Mouse (Mus musculus) thymus, postnatal 0 days (tissue): Measurements from ENCODE around the gene Cytip. TPM values are rescaled to one million over a fixed set of nuclear protein-coding genes. Genes with fewer than 3 reads are reported as not detected.
A peak's percentile ranks its signal among the peaks of the same experiment; 100 is the strongest.

Source experiments
- DNase-seq: peaks from one replicate; pipeline ENCODE4 v3.0.0-alpha.2; 2015; ENCODE audit warnings: low spot score
- polyA plus RNA-seq: library from polyadenylated mRNA; unstranded; fragments of >200 nt; fragmentation: Nextera tagmentation; extraction: Ambion mirVana; gene quantifications from 2 replicates; pipeline ENCODE4 v1.2.1, GENCODE M21; 2015

Gene Cytip
- polyA plus RNA-seq = 117 and 125 TPM in 2 replicates

DNA sequence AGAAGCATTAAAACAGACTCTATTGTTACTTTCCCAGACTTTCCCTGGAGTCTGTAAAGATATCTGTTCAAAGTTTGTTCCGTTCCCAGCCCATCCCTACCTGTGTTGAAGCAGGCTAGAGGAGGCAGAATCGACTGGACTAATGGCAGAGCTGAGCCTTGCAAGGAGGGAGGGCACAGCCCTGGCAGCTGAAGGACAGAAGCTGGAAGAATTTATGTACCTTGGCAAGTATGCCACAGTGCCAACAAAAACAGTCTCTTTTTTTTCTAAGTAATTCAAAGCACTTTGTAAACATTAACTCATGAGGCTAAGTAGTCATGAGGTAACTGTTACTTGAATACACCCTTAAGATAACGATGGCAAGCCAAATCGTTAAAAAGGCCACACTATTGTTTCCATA is at the start of gene Cytip:
Cytip (minus strand) TSS at position 187 of the 400 bp plus-strand sequence.
- no peak for DNase-seq

DNA sequence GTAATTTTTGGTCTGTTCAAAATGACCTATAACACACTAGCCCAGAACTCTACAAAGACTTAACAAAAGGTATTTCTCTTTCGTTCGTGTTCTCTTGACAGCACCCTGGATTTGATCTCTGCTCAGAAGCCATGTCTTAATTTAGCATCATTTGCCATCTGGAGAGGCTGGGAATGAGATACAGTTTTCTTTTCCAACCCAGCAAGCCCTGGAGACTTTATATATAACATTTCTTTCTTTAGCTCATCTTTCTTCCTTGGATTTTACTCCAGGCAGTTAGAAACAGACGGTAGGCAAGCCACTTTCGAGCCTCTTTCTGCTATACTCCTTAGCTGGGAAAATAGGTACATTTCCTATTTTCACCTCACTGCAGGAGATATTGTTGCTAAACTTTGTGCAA is 45.3 kb upstream of the Cytip start:
- DNase-seq = no peak

DNA sequence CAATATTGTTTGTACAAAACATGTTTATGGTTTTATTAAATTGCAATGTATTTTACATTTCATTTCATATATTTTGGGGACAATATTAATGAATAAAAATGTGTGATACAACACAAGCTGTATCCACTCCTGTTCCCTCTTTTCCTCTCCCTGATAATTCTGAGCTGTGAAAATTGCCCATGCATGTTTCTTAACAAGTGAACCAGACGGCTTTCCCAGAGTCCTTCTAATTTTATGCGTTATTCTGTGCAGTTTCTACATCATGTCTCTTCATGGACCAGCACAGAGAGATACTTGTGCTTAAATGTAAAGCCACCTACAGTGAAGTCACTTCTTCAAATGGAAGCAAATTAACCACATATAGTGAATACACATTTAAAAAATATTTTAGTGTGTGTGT is 42.2 kb upstream of the Cytip start:
- DNase-seq = no peak

DNA sequence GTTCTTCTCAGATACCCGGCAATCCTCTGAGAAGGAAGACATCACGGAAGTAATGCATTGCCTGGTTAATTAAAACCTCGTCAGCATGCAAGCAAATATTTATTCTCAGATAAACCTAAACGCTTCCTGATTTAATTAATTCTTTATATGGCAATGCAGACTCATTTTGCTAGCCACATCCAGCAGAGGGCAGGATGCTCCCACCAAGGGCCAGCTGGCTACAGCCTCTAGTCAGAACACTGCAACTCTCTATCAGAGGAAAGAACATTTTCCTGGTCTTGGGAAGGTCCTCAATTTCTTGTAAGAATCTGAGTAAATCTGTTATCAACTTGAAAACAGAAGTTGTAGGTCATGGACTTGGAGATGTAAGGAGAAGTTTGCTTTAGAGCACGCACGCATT is 4.1 kb upstream of the Cytip start:
- DNase-seq = peak; percentile 18

DNA sequence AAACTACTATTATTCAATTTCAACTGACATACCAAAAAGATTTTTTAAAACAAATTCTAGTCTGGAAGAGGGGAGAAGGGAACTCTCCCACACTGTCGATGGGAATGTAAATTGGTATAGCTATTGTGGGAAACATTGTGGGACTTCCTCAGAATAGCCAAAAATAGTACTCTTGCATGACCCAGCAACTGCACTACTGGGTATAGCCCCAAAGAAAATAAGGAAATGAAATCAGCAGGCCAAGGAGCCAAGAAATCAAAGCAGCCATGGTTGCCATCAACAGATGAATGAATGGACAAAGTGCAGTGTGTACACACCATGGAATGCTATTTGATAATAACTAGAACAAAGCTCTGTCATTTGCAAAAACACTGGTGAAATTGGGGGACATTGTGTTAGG is 1.5 kb upstream of the Cytip start:
- DNase-seq = no peak

DNA sequence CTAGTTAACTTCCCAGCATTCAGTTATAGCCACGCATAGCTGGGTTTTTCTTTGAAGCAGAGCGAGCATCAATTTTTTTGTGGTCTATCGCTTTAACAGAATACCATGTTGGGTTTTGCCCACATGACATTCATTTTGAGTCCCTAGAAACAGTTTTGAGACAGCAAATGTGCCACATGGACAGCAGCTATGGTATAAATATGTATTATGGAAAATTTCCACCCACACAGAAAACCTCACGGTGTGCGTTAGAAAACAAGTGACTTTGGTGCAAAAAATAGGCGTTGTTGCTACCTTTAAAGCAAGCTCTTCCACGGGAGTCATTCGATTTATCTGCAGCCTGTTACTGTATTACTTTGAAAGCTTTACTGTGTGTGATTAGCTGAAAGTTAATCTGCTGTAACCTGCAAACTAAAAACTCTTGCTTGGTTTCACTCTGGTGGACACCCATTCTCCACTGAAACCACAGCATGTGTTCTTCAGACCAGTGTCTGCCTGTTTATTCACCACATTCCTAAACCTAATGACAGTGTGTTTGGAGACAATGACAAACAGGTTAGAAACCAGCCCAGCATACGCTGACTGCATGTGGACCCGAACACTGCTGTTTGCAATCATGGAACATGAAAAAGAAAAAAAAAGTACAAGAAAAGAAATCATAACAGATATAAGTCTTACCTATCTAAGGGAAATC is 763 bp downstream of the Cytip start:
- DNase-seq = no peak

DNA sequence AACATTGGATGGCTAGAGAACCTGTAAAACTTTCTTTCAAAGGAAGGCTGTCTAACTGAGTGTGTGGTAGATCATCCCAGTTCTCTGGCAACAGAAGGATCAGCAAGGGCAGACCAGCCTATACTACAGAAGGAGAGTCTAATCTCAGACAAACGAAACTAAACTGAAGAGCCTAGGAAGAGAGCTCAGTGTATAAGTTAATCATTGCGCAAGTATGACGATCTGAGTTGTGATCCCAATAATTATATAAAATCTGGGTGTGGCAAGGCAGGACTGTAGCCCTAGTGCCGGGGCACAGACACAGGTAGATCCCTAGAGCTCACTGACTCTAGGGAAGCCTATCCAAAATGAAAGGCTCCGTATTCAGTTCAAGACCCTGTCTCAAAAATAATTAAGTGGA is 3.2 kb downstream of the Cytip start:
- no peak for DNase-seq

DNA sequence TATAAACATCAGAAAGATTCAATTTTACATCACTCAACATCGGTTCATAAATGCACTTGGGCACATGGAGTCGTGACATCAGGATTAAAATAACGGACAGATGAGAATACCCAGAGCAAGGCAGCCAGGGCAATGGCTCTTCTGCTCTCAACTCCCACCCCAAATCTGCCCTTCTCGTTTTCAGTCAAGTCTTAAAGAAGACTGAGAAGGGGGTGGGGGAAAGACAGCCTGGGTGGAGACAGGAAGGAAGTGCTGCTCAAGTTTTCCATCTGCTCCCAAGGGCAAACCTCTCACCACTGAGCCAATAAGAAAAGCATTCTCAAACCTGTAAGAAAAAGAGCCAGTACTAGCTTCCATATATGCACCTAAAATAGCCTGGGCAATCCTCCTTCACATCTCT is 5.8 kb downstream of the Cytip start:
- no peak for DNase-seq

DNA sequence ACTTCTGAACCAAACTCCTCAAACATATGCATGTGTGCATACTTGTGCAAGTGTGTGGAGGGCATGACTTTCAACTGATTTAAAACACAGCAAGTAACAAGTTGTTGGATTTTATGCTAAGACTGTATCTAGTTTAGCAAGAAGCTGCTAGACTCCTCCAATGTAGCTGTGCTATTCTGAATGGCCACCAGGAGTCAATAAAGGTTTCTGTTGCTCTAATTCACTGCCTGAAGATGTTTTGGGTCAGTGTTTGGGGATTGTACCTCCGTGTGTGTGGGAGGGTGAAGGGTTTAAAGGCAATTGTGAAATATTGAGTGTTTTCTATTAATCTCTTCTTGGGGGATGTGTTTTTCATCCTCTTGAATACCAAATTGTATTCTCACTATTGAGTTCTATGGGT is 6.4 kb downstream of the Cytip start:
- DNase-seq = no peak

DNA sequence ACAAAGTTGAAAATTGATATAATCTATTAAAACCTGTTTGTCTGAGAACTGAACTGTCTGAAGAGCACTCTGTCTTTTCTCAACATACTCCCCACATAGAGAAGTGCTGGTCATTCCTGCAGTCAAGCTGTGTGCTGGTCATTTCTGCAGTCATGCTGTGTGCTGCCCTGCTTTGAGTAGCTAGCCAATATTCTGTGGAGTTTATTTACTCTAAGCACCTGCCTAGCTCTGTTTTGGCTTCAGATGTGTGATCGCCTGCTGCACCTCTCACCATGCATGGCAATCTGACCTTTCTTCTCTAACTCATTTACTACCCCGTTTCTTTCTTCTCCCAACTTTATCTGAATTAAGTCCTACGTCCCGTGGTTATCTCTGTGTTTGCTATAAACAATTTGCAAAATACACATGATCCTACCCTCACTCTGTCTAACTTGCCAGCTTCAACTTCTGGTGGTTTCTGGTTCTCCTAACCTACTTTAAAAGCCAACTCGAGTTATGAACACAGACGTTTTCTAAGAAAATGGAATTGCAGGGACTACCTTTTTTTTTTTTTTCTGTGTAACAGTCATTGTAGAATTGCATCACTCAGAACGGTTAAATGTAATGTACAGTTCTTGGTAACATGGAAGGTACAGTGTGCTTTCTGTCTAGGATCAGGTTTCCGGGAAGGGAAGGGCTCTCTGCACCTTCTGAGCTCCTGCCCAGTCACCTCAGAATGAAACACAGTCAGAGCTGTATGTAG is 7.9 kb downstream of the Cytip start:
- no peak for DNase-seq

DNA sequence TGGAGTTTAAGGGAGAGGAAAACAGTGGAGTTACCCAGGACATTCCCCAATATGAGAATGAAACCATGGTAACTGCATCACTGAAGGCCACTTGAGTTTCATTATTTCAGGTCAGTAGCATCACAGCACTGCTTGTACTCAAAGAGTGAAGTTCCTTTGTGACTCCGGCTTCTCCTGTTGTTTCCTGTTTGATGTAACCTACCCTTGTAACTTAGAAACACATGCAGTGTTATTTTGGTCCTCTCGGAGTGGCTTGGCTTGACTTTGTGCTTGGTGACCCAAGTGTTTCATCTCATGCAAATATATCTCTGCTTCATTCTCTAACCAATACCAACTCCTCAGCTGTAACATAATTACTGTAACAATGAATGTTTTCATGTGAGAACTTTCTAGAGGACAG is 11.1 kb downstream of the Cytip start:
- DNase-seq = no peak

DNA sequence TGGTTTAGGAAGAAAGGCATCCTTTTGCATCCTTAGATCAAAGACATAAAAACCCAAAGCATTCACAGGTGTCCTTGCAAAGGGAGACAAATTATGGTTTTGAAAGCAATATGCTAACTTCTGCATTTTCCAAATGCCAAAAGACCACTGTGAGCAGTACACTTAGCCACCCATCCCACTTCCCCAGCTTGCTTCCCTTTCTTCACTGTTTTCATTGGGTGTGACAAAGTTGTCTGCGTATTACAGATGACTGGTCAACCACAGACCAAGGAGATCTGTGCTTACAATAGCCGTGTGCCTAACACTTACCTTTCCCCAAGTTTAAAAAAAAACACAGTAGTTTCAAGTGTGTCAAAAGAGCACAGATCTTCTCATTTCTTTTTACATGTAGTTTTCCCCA is 11.7 kb downstream of the Cytip start:
- DNase-seq = no peak

DNA sequence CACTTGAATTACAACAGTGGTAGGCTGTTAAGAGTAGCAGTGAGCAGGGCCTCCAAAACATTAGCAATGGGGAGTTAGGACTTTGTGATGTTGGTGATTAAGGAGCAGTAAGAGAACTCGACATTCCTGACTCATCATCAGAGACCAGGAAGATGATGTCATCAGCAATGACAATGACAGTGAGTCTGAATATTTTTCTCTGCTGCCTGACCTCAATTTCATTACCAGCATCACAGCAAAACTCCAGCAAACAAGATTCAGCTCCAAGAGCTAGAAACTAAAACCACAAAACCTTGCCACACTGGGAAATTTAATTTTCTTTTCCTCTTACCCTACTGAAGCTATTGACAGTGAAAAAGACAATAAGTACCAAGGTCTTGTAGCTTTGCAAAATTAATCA is 14.6 kb downstream of the Cytip start:
- no peak for DNase-seq

DNA sequence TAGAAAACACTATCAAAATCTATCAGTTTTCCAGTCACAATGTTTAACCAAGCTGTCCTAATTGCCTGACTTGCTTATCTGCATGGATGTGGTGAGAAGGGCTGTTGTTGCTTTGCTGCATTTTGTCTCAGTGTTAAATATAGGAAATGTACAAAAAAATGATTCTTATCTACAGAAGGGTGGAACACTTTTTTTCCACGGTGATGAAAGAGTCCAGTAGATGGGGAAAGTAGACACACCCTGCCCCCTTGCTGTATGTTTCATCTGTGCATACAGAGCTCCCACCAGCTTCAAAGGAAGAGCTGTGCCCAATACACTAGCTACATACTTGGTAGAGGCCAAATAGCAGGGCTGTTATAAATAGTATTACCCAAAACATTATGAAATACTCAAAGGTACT is 16.3 kb downstream of the Cytip start:
- DNase-seq = peak; percentile 56

DNA sequence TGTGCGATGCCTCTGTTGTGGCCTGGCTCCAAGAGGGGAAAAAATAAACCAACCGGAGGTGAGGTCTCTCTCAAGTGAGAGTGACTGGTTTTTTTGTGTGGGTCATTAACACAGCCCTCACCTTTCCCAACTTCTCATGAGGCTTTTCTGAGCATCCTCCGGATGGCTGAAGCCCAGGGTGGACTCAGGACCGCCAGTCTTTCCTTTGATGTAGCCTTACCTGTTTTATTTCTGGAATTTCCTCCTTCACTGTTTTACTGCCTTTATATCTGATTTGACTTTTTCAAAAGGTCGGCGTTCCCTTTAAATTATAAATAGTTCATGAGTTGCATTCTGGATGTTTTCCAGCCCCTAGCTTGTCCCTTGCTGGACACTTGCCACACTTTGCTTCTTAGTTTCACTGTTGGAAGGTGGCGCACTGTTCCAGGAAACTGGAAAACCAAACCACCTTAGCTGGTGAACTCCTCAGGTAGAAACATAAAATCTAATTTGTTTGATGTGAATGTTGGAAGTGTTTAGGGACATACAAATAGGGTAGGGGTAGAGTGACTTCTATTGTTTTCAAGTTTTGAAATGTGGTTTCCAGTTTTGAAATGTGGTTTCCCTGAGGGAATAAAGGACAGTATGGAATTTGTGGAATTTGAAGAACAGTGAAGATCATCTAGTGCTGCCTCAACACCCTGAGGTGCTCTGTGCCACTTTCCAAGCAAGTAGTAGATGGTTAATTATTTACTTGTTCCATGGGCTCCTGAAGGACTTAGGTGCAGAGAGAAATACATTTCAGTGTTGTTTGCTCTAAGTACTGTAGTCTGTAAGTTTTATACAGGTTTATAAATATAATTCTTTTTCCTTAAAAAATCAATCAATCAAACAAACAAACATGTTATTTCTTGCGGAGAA is 19.7 kb downstream of the Cytip start:
- DNase-seq = no peak

DNA sequence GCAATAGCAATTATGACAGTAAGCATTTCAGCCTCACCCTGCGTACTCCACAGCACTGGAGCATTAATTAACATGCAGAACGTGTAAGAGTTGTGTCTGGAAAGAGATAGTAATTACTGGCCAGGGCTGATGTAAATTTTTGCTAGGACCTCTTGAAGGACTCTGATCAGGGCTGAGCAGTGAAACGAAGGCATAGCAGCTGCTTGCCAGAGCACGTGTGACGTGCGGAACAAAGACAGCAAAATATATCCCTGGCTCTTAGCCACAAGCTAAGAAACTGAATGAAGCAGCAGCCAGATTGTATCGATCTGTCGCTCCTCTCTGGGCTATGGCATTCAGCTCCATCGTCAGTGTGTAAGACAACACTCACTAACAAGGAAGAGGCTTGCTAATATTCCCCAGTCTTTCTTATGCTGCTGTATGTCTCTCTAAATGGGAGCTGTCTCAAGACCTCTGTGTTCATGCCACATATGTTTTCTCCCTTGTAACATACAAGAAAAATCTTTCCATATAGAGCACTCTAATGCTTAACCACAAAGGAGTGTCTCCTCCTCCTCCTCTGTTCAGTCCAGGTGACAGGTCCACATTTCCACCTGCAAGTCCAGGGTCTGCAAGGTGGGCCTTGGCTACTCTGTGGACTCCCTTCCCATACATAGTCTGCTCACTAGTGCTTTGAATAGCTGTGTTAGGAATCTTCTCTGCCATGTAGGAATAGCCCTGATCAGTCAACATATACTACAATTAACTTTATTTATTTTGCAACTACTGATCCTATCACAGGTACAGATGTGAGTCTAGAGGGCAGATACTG is 20.7 kb downstream of the Cytip start:
- no peak for DNase-seq

DNA sequence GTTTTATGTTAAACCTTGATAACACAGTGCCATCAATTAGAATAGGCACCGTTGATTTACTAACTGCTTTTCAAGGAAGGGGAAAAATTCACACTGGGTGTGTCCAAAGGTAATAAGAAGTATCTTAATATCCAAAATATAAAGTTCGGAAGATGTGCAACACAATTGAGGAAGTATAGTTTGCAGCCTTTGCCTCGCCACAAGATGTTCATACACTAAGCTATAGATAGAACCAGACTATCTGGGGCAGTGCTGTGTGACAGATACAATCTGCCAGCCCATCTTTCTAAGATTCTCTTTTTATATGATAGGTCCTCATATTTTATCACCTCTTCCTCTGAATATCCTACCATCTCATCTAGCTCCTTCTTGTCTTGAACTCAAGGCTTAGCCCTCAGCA is 22.4 kb downstream of the Cytip start:
- DNase-seq = no peak

DNA sequence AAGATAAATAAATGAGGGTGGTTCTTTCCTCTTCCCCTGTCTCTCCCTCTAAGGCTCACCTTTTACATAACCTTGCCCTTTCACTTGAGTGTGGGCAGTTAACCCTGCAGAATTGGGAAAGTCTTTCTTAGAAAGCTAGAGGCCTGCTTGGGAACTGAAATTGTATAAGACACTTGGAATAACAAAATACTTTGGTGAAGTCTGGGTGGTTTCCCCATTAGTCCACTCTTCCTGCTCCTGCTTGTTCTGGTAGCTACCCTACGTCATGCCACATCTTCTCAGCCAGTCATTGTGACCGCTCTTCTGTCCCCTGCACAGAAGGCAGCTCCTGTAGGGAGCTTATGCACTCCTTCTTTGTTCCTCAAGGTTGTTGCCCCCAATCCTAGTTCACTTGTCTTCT is 26.2 kb downstream of the Cytip start:
- no peak for DNase-seq

DNA sequence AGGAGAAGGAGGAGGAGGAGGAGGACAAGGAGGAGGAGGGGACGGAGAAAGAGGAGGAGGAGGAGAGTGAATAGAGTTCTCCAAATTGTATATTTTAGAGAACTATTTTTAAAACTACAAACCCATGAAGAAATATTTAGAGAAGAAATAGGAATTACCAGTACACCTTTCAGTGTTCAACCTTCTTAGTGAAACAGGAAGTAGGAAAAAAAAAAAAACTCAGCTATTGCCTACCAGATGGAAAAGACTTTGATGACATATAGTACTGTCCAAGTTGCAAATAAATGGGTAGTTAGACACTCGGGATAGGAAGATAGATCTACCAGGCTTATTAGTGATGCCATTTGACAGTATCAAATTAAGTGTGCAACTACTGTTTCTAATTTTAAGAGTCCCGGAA is 27.7 kb downstream of the Cytip start:
- no peak for DNase-seq

DNA sequence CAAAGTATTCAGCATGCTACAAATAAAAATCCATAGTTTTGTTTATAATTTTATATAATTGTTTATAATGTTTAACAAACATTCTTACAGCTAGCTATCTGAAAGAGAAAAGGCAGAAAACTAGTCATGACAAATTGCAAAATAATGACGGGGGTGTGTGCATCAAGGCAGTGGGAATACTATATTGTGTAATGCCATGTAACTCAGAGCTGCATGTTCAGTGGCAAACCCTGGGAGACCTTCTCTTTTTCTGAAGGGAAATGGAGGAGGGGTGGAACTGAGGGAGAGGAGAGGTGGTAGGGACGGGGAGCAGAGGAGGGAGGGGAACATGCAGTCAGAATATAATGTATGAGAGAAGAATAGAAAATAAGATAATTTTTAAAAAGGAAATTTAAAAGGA is 28.6 kb downstream of the Cytip start:
- no peak for DNase-seq

DNA sequence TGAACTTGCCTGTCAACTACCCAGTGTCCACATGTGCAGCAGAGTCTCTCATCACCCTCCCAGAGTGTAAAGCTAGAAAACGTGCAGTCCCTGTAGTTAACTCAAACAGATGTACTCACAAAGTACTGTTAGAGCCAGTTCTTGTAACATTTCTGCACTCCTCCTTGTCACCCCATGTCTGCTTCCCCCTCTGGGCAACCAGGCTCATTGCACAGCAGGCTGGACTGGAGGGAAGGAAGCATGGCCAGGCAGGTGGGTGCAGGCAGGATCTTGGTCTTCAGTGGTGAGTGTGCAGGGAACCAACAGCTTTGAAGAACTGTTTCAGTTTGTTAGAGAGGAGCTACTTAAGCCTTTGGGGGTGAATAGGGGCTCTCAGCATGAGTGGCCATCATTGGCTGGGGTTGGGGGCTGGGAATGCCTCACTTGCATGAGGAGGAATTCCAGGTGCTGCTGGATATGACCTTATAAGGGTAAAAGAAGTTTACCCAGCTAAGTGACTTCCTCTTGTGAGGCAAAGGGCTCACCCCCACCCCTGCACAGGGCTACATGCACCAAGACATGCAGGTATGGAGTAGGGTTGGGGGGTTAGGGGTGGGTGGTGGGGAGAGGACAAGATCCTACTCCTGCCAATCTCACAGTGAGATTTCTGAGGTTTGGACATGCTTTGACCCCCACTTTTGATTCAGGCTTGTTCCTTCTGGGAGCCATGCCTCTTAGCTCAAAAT is 31.7 kb downstream of the Cytip start:
- peak; percentile 62 for DNase-seq
